Mouse (Mus musculus) kidney, adult 9 months (tissue): ENCODE measurements around the gene Uncx.

Experiments used
- DNase-seq: peaks from one replicate; pipeline ENCODE4 v3.0.0; 2022

Uncx gene

DNA sequence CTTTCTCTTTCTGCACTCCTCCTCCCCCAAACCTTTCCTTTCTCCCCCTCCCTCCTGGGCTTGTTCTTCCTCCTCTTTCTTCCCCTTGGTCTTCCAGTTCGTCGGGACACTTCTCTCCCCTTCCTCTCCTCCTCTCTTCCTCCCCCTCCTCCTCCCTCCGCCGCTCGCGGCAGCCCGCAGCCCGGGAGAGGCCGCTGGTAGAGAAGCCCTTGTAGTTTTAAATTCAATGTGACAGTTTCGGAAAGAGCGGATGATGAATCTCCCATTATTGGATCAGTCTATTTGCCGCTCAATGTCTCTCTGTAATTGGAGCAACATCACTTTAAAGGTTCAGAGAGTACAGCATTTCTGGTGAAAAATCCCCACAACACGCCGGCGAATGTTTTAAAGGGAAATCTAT lies at the start of gene Uncx:
Uncx (plus strand) TSS at position 281 of the 400 bp plus-strand sequence.
- DNase-seq = no peak

DNA sequence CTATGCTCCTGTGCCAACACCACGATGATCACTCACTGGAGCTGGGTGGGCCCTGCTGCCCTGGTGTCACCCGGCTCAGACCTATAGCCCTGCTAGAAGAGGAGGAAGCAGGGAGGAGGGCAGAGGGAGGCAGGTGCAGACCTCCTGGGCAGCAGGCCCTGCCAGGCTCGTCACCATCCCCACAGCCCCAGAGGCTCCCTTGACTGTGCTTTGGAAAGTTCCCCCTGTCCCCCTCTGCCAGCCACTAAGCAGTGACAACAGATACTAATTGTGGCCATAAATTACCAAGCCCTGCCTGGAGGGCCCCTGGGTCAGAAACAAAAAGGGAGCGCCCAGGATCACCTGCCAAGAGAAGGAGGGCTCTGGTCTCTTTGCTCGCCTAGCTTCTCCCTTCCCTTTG lies 49.6 kb upstream of the Uncx start:
- DNase-seq = no peak

DNA sequence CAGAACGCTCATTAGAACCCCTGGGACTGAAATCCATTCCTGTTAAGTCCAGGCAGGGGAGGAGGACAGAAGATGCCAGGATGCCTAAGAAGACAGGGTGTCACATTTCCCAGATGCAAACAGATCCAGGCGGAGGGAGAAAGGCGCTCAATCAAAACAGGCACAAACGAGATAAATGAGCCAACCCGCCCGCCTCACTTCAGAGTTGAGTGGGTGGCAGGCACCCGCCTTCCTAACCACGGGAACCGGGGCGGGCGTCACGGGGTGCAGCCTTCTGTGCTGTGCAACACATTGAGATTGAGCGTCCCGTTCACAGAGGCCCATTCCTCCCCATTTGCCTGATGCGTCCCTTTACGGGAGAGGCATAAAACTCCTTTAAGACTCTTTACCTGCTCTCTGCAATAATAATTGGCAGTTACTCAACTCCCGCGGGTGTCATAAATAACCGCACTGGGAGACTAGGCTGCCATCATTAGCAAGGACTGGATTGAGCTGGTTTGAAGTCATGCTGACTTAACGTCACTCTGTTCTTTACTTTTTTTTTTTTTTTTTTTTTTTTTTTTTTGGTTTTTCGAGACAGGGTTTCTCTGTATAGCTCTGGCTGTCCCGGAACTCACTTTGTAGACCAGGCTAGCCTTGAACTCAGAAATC lies 48.1 kb upstream of the Uncx start:
- no peak for DNase-seq

DNA sequence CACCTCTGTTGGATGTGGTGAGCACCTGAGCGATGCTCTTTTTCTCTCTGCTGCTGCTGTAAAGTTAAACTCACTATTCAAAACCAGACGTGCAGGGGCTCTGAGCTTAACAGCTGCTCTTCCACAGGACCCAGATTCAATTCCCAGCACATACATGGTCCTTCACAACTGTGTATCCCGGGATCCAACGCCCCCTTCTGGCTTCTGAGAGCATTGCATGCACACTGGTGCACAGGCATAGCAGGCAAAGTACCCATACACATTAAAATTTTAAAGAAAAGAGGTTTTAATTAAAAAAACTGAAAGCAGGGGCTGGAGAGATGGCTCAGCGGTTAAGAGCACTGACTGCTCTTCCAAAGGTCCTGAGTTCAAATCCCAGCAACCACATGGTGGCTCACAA lies 46.4 kb upstream of the Uncx start:
- DNase-seq = no peak

DNA sequence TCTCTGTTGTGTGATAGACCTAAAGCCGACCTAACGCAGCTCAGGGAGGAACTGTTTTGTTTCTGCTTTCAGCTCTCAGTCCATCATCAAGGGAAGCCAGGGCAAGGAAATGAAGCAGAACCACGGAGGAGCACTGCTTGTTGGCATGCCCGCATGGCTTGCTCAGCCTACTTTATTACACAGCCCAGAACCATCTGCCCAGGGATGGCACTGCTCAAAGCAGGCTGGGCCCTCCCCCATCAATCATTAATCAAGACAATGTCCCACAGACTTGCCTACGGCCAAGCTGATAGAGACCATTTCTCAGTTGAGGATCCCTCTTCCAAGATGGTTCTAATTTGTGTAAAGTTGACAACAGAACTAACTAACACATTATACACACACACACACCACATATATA lies 44.5 kb upstream of the Uncx start:
- peak; percentile 62 for DNase-seq

DNA sequence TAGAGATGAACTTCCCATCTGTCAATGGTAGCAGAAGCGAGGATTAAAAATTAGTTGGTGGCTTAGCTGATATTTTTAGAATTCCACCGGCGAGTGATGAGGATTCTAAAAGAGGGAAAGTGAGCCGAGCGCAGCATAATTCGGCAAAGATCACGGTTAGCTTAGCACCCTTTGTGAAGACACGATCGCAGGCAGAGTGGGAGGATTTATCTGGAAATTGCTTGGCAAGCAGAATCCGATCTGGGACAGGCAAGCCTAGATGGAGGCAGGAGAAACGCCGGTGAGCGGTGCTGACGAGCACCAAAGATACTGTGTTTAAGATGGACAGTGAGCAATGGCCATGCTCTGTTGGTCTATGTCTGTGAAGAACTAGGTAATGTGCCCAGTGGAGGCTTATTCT lies 41.0 kb upstream of the Uncx start:
- DNase-seq = no peak

DNA sequence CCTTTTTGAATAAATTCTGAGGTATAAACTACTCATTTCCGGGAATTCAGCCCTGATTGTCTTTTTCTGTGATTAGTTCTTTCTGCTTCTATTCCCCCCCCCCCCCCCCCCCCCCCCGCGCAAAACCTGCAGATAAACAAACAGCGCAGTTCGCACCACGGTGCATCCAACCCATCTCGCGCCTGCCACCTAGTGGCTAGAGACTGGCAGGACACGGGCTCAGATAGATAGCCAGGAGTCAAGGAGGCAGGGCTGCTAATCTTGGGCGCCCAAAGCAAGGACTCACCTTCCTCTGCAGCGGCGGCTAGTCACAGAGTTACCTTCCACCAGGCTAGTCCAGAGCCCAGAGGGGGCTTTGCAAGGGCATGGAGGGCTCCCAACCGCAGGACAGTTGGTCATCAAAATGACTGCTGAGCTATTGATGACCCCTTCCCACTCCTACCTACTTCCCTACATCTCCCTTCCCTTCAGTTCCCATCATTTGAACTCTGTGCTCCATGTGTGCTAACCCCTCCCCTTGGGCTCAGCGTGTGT lies 38.2 kb upstream of the Uncx start:
- DNase-seq = peak; percentile 82

DNA sequence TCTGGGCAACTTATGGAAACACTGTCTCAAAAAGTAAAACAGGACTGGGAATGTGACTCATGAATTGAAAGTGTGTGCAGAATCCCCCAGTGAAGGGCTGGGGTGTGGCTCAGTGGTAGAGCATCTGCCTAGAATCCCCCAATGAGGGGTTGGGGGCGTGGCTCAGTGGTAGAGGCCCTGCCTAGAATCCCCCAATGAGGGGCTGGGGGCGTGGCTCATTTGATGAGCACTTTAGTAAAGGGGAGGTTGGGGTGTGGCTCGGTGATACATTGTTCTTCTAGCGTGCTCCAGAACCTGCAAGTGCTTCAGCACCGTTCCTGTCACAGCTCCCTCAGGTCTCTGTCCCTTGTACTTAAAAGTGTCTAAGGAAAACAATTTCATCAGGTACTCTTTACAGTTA lies 37.1 kb upstream of the Uncx start:
- no peak for DNase-seq

DNA sequence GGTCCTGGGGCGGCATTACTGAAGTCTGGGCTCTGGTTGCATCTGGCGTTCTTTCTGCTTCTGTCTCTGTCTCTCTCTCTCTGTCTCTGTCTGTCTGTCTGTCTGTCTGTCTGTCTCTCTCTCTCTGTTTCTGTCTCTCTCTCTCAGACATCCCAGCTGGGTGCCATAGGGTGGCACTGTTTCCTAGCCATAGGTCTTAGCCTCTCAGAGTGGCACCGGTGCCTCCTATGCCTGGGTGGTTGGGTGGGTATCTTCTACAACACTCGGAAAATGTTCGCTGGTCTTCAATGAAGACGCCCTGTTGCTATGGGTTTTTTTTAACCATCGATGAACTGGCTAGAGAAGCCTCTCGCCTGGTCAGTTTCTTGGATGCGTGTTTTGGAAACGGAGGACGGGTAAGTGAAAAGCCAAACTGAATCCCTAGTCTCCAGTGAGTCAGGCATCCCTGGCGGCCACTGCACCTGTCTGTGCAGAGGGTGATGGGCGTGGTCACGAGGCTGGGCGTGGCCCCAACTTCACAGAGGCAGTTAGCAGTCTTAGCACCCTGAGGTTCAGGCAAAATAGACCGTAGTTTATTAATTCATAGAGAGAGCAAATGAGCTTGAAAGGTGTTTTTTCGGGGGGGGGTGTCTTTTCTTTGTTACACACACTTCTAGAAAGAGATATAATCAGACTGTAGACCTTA lies 32.5 kb upstream of the Uncx start:
- DNase-seq = peak; percentile 40

DNA sequence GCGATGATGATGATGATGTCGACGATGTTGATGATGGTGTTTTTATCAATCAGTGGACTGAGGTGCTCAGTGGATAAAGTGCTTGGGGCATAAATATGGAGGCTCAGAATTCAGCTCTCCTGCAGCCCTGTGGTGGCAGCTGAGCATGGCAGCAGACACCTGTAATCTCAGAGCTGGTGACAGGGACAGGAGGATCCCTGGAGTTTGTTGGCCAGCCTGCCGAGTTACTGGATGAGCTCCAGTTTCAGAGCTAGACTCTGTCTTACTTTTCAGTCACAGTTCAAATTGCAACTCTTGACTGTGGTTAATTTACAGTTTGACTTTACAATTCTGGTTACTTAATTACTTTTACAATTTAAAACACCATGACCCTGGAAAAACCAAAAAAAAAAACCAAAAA lies 31.1 kb upstream of the Uncx start:
- no peak for DNase-seq

DNA sequence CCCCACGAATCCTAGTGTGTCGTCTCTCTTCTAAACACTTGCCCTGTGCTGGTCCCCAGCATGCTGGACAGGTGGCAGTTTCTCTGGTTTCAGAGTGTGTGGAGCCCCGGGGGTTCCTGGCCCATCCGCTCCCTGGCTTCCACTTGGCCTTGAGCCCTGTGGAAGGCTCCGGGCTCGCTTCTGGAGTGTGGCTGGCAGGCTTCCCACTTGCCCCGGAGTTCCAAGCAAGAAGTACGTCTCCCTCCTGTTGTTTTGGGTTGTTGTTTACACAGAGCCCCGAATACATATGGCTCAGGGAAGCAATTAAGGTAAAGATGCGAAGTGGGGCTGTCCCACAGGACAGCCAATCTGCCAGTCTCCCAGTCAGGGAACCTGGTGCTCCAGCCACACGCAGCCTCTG lies 27.0 kb upstream of the Uncx start:
- DNase-seq = no peak

DNA sequence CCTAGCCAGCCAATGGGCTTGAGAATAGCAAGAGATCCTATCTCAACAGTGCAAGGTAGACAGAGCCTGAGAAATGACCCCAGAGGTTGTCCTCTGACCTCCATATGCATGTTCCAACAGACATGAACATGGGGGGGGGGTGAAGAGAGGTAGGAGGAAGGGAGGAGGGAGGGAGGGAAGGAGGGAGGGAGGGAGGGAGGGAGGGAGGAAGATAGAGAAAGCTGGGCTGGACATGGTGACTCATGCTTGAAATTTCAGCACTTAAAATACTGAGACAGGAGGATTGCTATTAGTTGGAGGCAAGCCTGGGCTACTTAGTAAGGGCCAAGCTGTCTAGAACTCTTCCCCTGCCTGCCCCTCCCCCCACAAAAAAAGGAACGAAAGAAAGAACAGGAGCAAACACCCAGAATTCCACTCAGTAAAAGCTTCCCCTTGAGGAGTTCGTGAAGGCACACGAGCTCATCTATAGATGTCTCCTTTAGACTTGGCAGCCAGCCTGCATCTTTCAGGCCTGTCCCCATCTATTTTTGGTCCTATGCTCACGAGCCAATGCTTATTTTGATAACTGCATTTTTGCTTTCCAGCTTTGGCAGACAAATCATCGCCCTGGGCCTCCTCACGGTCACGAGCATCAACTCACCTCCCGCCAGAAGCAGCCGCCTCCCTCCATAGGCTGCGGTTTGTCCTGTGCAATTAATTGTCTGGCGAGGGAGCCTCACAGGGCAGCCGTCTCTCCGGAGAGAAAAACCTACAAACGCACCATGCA lies 23.0 kb upstream of the Uncx start:
- DNase-seq = no peak

DNA sequence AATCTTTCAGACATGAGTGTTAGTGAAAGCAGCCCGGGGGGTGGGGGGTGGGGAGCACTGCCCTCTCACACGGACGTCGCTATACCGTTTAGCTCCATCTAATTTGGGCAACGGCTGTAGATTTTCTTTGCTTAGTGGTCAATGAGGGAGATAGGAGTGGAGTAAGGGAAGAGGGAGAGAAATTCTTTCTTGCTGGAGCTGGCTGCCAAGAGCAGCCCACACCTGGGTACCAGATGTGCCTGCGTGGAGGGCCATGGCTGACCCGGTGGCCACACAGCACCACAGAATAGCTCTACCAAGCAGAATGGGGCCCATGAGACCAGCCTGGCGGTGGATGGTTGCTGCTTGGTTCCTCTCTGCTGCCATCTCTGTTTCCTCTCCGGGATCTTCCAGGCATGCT lies 21.3 kb upstream of the Uncx start:
- no peak for DNase-seq

DNA sequence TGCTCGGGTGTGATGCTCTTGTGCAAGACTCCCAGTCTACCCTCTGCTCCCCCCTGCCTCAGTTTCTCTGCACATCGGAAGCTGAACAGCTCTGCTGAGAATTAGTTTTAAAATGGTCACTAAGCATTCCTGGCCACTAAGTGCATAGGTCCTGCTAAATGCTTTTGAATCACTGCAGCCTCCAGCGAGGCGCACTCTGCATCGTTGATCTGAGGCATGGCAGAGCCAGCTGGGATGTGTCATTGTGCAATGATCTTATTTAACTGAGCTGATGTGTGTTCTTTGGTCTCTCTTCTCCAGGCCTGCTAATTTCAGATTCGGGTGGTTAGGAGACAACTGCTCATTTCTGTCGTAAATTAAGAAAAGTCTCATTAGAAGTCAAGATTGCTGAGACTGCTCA lies 14.4 kb upstream of the Uncx start:
- DNase-seq = no peak

DNA sequence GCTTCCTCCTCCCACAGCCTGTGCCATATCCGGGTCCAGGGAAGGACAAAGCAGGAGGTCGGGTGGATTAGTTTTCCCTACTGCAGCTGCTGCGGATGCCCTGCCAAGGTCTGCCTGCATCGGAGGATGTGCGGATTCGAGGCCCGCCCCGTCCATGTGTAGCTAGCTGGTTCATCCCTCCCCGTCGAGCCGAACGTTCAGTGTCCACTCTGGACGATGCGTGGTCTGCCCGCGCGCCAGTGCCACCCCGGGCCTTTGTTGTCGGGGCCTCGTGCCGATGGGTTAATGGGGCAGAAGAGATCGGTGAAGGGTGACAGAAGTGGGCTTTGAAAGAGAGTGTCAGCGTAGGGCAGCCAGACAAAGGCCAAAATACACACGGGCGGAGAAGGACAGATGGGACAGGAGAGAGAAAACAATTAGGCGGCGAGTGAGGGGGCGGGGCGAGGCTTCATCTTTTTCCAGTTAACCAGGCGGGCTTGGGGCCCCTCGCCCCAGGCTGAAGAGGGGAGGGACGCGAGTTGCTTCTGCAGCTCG lies 7.8 kb upstream of the Uncx start:
- DNase-seq = no peak

DNA sequence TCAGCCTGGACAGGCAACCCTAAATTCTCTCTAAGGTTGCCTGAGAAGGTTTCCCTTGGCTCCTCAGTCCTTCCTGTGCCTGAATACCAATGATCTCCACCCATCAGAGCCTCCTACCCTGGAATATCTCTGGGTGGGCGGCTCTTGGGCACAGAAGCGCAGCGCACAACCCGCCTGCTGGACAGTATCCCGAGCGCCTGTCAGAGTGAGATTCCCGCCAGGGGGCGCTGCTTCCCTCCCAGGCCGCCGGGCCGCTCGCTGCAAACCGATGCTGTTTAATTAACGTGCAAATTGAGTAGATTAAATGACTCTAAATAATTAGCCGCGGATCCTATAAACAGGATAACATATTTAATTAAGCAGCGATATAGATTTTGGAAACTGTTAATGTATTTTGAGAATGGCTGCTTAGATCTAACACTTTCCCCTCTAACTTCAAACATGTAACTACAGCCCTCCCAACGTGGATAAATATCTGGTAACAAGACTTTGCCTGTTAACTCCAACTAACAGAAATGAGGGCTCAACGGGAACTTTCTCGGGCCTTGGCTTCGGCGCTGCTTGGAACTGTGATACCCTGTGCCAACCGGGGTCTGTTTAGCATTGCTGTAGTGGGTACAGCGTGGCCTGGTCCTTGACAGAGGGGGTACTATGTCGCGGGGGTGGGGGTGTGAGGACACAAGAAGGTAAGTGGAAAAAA lies 6.9 kb upstream of the Uncx start:
- peak; percentile 72 for DNase-seq

DNA sequence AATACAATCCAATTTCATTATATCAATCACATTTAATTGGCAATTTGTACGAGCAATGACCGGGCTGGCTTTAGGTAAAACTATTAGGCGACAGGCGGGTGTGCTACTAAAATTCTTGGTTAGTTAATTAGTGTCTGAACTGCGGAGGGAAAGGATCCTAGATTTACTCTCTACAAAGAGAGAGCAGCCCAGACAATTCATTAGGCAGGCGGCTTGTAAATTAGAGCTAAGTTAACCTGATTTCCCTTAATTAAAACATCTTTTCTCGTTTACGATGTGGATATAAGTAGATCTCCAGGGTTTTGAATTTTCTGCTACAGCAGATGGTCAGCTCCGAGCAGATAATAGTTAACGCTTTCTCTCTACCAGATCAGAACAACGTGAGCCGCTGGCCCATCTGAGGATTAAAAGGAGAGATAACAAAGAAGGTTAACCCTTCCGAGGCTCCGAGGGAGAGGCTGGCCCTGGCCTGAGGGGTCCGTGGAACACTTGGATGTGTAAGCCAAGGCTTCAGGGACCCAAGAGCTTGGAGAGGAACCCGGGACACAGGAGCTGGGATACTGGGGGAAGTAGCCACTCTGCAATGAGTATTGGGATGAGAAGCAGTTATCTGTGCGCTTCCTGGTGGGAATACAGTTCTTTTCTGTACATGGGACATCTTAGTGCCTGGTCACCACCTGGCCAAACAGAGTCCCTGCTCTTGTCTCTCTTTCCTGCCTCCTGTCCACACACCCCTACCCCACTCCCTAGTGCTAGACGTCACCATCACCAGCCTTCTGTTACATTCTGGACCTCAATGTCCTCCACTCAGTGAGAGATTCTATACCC lies 6.2 kb upstream of the Uncx start:
- DNase-seq = no peak

DNA sequence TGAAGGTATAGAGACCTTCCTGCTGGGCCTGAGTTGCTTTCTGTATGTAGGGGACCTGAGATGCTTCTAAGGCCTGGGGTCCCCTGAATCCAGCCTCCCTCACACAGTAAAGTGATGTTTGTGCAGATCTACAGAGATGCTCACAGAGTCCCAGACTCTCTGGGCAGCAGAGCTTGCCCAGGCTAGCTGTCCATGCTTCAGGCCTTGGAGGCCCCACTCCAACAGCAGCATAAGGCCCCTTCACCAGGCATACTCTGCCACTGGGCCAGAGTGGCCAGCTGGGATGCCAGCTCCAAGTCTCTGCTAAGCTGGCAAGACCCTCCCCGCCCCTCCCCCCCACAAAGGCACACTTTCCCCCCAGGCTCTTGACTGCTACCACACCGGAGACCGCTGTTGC lies 5.6 kb upstream of the Uncx start:
- no peak for DNase-seq

DNA sequence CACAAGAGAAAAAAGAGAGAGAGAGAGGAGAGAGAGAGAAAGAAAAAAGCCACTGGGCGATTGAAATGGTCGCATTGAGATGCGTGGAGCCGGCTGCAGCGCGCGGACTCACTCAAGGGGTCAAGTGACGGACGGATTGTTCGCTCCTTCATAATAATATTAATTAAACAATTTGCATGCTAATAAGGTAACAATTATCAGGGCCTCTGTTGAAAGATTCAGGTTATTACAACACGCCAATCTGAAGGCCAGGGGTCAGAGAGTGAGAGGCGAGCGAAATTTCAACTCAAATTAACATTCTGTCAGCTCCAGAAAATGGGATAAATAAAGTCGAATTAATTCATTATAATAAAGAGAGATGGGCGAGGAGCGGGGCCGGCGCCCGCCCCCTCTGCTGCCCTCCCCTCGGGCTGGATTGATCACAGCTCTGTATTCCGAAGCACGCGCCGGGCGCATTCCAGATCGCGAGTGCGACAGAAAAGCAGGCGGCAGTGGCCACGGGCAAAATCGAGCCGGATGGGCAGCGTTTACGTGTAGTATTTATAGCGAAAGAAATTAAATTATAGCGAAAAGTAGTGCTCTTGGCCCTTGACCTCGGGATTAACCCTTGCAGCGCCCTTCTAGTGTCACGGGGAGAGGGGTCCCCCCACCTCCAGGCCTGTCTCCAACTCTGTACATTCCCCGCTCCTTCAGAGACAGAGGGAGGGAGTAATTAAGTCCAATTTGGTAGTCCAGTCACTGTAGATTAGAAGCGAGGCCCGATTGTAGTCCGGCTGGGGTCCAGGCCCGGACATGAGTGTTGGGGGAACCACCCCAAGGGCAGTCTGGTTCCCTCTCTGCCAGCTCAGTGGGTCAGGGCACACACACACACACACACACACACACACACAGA lies 1.9 kb upstream of the Uncx start:
- no peak for DNase-seq

DNA sequence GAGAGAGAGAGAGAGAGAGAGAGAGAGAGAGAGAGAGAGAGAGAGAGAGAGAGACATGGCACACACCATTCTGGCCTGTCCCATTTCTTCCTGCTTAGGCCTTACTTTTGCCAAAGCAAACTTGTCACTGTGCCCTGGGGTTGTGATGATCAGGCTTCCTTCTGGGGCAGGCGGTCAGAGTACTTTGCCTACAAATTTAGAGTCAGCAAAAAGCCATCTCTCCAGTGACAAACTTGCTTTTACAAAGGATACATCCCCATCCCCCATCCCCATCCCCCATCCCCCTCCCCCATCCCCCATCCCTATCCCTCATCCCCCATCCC lies 1.3 kb upstream of the Uncx start:
- no peak for DNase-seq

DNA sequence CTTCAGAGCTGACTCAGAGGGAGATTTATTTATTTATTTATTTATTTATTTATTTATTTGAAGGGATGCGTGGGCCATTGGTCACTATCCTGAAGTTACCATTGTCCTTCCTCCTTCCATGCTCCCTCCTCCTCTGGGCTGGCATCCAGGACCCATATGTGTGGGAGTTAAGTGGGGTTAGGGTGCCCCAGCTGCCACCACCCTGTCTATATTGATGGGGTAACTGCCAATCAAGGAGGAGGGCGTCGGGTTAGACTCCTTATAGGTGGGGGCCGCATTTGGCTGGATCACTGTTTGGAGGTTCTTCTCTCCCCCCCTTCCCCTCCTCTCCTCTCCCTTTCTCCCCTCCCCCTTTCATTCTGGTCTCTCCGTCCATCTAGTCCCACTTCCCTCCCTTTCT lies 738 bp upstream of the Uncx start:
- no peak for DNase-seq
